Mouse (Mus musculus): ENCODE data around the gene Fbxl18.

The Fbxl18 gene

GRCm38 (mm10) chr5:142823096-142824062, 71.8 kb downstream of the Fbxl18 start:
- DNase-seq (ENCODE audit: low read depth, low spot score) = no peak

- DNase-seq (ENCODE audit: low read depth, low spot score) = no peak
These were observed 72.7 kb downstream of the Fbxl18 start for GRCm38 (mm10) chr5:142822286-142823095.

GRCm38 (mm10) chr5:142821974-142822285, 73.3 kb downstream of the Fbxl18 start:
- DNase-seq (ENCODE audit: low read depth, low spot score) = no peak

- DNase-seq (ENCODE audit: low read depth, low spot score) = no peak
These were observed 73.8 kb downstream of the Fbxl18 start for GRCm38 (mm10) chr5:142821266-142821973.

- DNase-seq (ENCODE audit: low read depth, low spot score) = no peak
These were observed 74.7 kb downstream of the Fbxl18 start for GRCm38 (mm10) chr5:142820276-142821265.

- DNase-seq (ENCODE audit: low read depth, low spot score) = no peak
These were observed 75.6 kb downstream of the Fbxl18 start for GRCm38 (mm10) chr5:142819385-142820275.

GRCm38 (mm10) chr5:142818435-142819360, 76.5 kb downstream of the Fbxl18 start:
- DNase-seq (ENCODE audit: low read depth, low spot score) = no peak

GRCm38 (mm10) chr5:142817524-142818434, 77.4 kb downstream of the Fbxl18 start, which contains the start of gene Tnrc18:
TSS of gene Tnrc18 (minus strand) at chr5:142817662.
- DNase-seq (ENCODE audit: low read depth, low spot score) = no peak

All from c-Kit-negative CD71-positive TER-119-positive erythroid progenitor cells, embryonic 14.5 days (primary cell).